Comparison of ENCODE assay signal across 1 mouse cellular context in the genomic region with DNA sequence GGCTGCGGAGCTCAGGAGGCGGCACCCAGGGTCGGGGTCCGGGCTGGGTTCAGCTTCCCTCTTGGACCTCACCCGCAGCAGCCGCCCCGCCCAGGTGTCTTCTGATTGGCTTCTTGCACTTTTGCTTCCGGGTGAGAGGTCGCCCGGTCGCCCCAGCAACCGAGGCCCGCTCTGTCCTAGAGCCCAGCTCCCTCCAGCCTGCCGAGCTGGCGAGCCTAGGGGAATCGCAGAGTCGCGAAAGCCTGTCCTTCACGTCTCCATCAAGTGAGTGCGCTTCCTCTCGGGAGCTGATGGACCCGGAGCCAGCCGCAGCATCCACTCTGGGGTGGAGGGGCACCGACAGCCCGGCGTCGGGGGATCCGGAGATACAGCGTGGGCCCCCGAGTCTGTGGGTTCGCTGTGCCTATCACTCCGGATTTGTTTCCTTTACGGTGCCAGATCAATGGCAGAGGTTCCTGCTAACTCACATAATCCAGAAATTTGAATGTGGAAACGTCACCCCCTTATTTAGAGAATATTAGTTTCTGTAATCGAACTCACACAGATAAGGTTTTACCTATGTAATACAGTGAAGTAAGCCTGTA.
TF ChIP-seq lines count a peak whose summit lies in the region.

A gene (plus strand): TSS at position 130 of the 584 bp plus-strand sequence.
A gene (minus strand): TSS at position 403 of the 584 bp plus-strand sequence.

TF ChIP-seq in CH12.LX, 34 proteins besides CTCF, POLR2A, EP300 and RAD21 (continued from another document):
- TF ChIP-seq JUND (conservative IDR thresholded peaks at IDR 0.05; ENCODE audit: low read depth, low read length), result no peak
- TF ChIP-seq KAT2A (IDR thresholded peaks at IDR 0.05; ENCODE audit: insufficient replicate concordance, low read length), result peak; percentile 84; the same call in 1 of the 2 replicates
- TF ChIP-seq USF1 (IDR thresholded peaks at IDR 0.05; ENCODE audit: low read depth, low read length), result no peak
- no peak for TF ChIP-seq ZNF384 (IDR thresholded peaks at IDR 0.05; ENCODE audit: low read depth, low read length)
- TF ChIP-seq MAX (IDR thresholded peaks at IDR 0.05; ENCODE audit: low read length), result no peak; the same call in 1 of the 2 replicates
- peak; percentile 89 for TF ChIP-seq HCFC1 (IDR thresholded peaks at IDR 0.05; ENCODE audit: low read depth, low read length)
- TF ChIP-seq NELFE (IDR thresholded peaks at IDR 0.05; ENCODE audit: low read depth, low read length), result peak; percentile 64
- peak; percentile 80 for TF ChIP-seq ELF1 (IDR thresholded peaks at IDR 0.05; ENCODE audit: low read depth, low read length)
- TF ChIP-seq CHD1 (IDR thresholded peaks at IDR 0.05; ENCODE audit: low read depth, low read length), result no peak
- no peak for TF ChIP-seq MAFK (IDR thresholded peaks at IDR 0.05; ENCODE audit: insufficient replicate concordance, low read length)
- TF ChIP-seq UBTF (IDR thresholded peaks at IDR 0.05; ENCODE audit: low read depth, low read length), result 0 out of 2 replicates have a peak, but pooled peaks have one; percentile 31
- TF ChIP-seq ZMIZ1 (IDR thresholded peaks at IDR 0.05; ENCODE audit: low read depth, low read length), result peak; percentile 66; the same call in 1 of the 2 replicates
- TF ChIP-seq IRF4 (IDR thresholded peaks at IDR 0.05; ENCODE audit: low read depth, low read length), result no peak
- no peak for TF ChIP-seq SMC3 (IDR thresholded peaks at IDR 0.05; ENCODE audit: low read depth, low read length)
- peak; percentile 98 for TF ChIP-seq SIN3A (IDR thresholded peaks at IDR 0.05; ENCODE audit: low read length)
- TF ChIP-seq POLR2AphosphoS2 (IDR thresholded peaks at IDR 0.05; ENCODE audit: low read depth, low read length), result no peak
- TF ChIP-seq ETS1 (conservative IDR thresholded peaks at IDR 0.05; ENCODE audit: low read depth, low read length), result no peak
- no peak for TF ChIP-seq ZC3H11A (IDR thresholded peaks at IDR 0.05; ENCODE audit: low read depth, low read length)
- TF ChIP-seq NRF1 (IDR thresholded peaks at IDR 0.05; ENCODE audit: low read depth, low read length), result peak; percentile 8; the same call in 1 of the 2 replicates
- peak; percentile 97 for TF ChIP-seq MXI1 (IDR thresholded peaks at IDR 0.05; ENCODE audit: low read depth, low read length)
